Mouse (Mus musculus) CD4-positive, CD25-positive, alpha-beta regulatory T cell, adult 4 months (primary cell): ENCODE results near the gene Tmem30c. TPM values are rescaled to one million over a fixed set of nuclear protein-coding genes. Genes with fewer than 3 reads are reported as not detected.
"Not testable (repeated sequence)": the region's sequence is repeated elsewhere in the genome, so short reads cannot be mapped to it uniquely, and the experiment has no call there.

ENCODE experiments used
- ATAC-seq: one replicate; pipeline ENCODE4 v1.8.0; 2017
- polyA plus RNA-seq, 2 experiments: library from polyadenylated mRNA; unstranded; fragments of 100-300 nt; shearing (Covaris generic); gene quantifications; one replicate each; pipeline ENCODE4 v1.2.1; 2017

The Tmem30c gene
- polyA plus RNA-seq, 2 experiments from 2014 or later = not detected

DNA sequence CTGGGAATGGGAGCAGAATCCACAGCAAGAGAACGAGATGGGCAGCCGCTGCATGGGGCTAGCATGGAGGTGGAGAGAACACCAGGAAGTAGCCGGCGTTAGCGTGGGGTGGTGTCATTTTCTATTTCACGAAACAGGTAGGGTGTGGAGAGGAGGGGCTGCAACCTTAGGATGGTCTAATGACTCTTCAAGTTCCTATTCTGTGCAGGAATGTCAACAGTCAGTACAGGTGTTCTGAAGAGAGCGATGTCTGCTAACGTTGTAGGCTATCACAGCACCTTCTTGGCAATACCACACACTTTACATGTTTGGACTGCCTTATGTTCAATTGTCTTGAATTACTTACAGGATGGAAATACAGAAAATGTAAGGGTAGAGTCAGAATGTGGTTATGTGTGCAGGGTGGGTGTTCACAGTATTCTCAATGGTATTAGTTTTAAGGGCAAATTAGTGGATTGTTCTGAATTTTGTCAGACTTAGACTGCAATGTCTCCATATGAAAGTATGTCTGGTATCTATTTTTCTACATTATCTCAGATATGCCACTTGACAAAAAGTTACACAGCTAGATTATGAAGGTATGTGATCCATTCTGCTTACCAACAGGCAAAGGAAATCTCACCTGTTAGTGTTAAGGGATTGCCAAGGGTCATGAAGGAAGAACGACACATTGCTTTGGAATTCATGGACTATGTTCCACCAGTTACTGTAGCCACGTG is 2.7 kb upstream of the Tmem30c start:
- no peak for ATAC-seq

DNA sequence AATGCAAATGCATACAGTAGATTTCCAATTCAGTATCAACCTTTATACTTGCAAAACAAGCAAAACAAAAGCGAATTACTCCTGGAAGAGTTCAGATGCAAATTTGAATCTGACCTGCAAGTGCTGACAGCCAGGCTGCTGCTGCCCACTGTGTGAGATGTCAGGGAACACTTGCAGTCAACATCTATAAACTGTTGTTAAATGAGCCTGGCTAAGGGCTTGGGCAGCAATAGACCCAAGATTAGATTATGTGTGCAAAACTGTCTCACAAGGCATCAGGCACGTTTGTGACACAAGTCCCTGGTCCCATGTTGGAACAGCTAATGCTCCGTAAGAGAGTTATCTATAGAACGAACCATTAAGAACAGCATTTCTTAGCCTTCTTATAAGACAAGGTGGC is 369 bp downstream of the Tmem30c start:
- no peak for ATAC-seq

- ATAC-seq = no peak
Observed at GRCm38 (mm10) chr16:57291696-57292095, 969 bp downstream of the Tmem30c start.

GRCm38 (mm10) chr16:57281417-57281816 is 11.2 kb downstream of the Tmem30c start:
- no peak for ATAC-seq

GRCm38 (mm10) chr16:57280221-57281217 is 12.1 kb downstream of the Tmem30c start:
- ATAC-seq = no peak

GRCm38 (mm10) chr16:57278976-57279626 is 13.6 kb downstream of the Tmem30c start:
- ATAC-seq = no peak

- ATAC-seq = no peak
Observed at GRCm38 (mm10) chr16:57269751-57270150, 22.9 kb downstream of the Tmem30c start.

- ATAC-seq = no peak
Observed at GRCm38 (mm10) chr16:57268058-57268841, 24.4 kb downstream of the Tmem30c start.

- no peak for ATAC-seq
Observed at GRCm38 (mm10) chr16:57267068-57267467, 25.6 kb downstream of the Tmem30c start.

GRCm38 (mm10) chr16:57260152-57260551 is 32.5 kb downstream of the Tmem30c start:
- no peak for ATAC-seq

DNA sequence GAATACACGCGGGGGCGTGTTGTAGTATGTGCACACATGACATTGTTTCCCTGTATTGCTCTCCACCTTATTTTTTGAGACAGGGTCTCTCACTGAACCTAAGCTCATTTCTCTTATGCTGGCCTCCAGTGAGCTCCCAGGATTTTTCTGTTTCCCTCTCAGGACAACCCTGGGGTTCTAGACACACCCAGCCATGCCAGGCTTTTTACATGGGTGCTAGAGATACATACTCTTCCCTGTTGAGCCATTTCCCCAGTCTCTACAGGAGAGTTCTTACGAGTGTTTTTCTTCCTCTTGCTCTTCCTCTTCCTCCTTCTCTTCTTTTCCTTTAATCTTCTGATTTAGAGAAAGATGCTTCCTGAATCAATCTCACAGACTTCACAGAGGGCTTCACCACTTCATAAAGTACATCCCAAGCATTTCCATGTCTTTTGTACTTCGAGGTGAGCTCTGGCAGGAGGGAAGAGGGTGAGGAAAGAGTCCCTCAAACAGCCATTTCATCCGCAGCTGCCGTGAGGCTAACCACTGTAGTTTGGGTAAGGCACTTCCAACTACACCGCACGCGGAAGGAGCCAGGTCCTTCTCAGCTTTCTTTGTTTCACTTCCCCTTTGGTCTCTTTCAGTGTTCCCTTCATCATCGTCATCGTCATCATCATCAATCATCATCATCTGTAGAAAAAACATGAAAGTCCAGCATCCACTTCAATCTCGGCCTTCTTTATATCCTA is 33.1 kb downstream of the Tmem30c start:
- ATAC-seq = no peak

DNA sequence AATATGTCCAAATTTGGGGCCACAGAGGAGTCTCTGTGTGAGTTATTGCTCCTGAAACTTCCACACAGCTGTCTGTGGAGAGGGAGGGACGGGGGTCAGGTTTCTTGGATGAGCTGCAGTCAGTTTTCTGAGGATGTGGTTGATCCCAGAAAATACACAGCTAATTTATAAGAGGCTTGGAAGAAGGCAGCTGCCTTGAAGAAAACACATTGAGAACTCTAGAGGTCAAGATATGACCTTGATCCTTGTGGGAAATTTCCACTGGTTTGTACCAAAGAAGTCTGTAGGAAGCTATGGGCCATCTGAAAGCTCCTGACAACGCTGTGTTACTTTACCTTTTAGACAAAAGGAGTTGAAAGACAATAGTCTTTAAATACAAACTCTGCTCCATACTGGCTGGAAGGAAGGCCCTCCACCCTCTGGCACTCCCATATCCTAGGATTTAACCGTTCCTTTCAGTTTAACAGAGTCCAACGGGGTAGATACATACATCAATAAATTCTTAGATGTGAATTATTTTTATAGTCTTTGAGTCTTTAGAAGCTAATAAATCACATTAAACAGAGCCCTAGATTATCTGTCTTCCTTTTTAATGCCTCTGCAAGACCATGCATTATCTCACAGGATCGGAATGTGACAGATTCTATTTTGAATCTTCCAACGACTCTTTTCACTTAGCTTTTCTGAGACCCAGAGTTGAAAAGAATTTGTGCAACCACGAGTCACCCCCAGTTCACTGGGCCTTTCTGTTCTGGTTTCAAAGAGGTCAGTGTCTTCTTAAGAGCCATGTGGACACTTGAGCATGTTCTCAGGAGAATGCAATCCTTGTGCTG is 40.9 kb downstream of the Tmem30c start:
- ATAC-seq = no peak

GRCm38 (mm10) chr16:57250991-57251390 is 41.7 kb downstream of the Tmem30c start:
- ATAC-seq = no peak

DNA sequence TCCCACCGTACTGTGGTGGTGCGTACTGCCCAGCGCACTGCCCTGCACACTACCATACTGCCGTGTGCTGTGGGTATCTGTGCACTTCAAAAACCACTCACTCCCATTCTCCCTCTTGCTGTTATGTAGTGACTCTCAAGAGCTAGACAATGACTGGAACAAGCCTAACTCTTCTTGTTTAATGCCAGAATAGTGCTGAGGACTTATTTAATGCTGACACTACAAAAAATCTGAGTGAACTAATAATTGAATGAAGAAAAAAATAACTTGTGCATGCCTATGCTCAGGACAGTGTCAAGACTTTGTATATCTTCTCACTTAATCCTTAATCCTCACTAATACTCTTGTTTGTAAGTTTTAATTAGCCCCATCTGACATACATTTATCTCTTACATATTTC is 45.2 kb downstream of the Tmem30c start:
- no peak for ATAC-seq

GRCm38 (mm10) chr16:57246596-57246995 is 46.1 kb downstream of the Tmem30c start:
- ATAC-seq = no peak

- ATAC-seq = peak; percentile 83
Observed at GRCm38 (mm10) chr16:57243858-57244248, 48.8 kb downstream of the Tmem30c start.

GRCm38 (mm10) chr16:57243205-57243857 is 49.3 kb downstream of the Tmem30c start:
- peak; percentile 71 for ATAC-seq

DNA sequence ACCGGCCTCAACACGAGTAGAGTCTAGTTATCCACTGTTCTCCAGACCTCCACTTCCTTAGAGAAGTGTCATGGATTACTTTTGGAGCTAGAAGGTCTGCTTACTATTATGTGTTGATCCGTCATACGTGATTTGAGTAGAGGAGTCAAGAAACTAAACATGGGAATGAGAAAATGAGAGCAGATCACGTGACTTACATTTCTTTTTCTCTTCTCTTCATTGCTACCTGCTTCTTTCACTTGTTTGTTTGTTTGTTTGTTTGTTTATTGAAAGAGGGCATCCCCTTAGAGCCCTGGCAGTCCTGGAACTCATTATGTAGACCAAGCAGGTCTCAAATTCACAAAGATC is 49.8 kb downstream of the Tmem30c start:
- ATAC-seq = no peak

DNA sequence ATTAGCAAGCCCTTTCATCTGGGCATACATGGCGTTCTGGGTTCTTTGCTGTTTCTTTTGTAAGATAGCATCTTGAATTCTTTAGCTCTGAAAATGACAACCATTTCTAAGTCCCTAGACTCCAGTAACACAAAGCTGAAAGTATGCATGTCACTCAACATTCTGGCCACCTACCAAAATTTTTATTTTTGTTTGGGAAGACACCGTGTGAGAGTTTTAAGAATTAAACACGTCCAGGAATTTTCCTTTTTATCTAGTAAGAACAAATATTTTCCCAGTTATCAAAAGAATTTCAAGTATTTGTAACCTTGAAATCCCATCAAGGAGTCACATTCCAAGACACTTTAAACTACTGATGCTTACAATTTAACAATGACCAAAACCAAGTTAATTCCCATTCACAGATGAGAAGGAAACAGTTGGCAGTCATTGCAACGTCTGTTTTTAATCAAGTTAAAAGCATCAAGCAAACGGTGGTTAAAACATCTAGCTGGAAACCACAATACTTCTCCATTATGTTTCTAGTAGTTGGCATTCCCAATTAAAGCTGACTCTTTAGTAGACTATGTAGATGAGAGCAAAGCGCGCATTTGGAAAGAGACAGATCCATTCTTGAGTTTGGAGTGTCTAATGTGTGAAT is 56.7 kb downstream of the Tmem30c start:
- ATAC-seq = no peak

DNA sequence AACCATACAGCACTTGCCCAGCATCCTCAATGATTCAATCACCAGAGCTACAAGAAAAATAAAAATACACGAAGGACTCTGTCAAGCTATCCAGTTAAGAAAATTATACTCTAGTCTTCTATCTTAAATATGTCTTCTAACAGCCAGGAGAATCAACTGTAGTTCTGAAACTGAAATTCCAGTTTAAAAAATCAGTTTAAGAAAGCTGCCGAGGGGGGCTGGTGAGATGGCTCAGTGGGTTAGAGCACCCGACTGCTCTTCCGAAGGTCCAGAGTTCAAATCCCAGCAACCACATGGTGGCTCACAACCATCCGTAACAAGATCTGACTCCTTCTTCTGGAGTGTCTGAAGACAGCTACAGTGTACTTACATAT is 60.7 kb downstream of the Tmem30c start:
- not testable (repeated sequence) for ATAC-seq
